Mouse (Mus musculus) neural tube, embryonic 13.5 days (tissue): ENCODE results near the gene Slc2a13. TPM values are rescaled to one million over a fixed set of nuclear protein-coding genes. Genes with fewer than 3 reads are reported as not detected.

Source experiments
- ATAC-seq: fragments of 200-750 bp; cut with Nextera tagmentation; 2 replicates; pipeline ENCODE4 v1.8.0; 2017; ENCODE audit warnings: low read depth, mild to moderate bottlenecking, moderate TSS enrichment, moderate library complexity
- H3K27ac ChIP-seq: fragments of 300-500 bp; sonication (generic); replicated peaks from 2 replicates; pipeline ENCODE4 v1.5.1; 2015; ENCODE audit warnings: moderate library complexity, mild to moderate bottlenecking, inconsistent platforms
- H3K27me3 ChIP-seq: fragments of 300-500 bp; sonication (generic); 2 replicates; pipeline ENCODE4 v1.6.1; 2015; ENCODE audit warnings: mild to moderate bottlenecking, inconsistent platforms
- H3K36me3 ChIP-seq: fragments of 300-500 bp; sonication (generic); 2 replicates; pipeline ENCODE4 v1.6.1; 2015; ENCODE audit warnings: mild to moderate bottlenecking, inconsistent platforms
- H3K4me1 ChIP-seq: fragments of 300-500 bp; sonication (generic); replicated peaks from 2 replicates; pipeline ENCODE4 v1.6.1; 2015; ENCODE audit warnings: inconsistent platforms
- H3K4me2 ChIP-seq: fragments of 300-500 bp; sonication (generic); 2 replicates; pipeline ENCODE4 v1.6.1; 2015; ENCODE audit warnings: inconsistent platforms, mild to moderate bottlenecking, moderate library complexity
- H3K4me3 ChIP-seq: fragments of 300-500 bp; sonication (generic); 2 replicates; pipeline ENCODE4 v1.5.1; 2015; ENCODE audit warnings: mild to moderate bottlenecking, inconsistent platforms
- H3K9ac ChIP-seq: fragments of 300-500 bp; sonication (generic); 2 replicates; pipeline ENCODE4 v1.6.1; 2015; ENCODE audit warnings: moderate library complexity, mild to moderate bottlenecking, inconsistent platforms
- H3K9me3 ChIP-seq: fragments of 300-500 bp; sonication (generic); 2 replicates; pipeline ENCODE4 v1.6.1; 2016; ENCODE audit warnings: inconsistent platforms
- WGBS: fragments of 180-500 bp; shearing (Covaris S2); methylation state at CpG from one replicate; pipeline ENCODE4 v1.1.7; 2015; 5-methylcytosine and 5-hydroxymethylcytosine counted together
- polyA plus RNA-seq: library from polyadenylated mRNA; unstranded; fragments of >200 nt; fragmentation: Nextera tagmentation; extraction: Ambion mirVana; gene quantifications from 2 replicates; pipeline ENCODE4 v1.2.1, GENCODE M21; 2015

Slc2a13 gene
- polyA plus RNA-seq, 1 experiment from 2014 or later = 2.1 TPM

DNA sequence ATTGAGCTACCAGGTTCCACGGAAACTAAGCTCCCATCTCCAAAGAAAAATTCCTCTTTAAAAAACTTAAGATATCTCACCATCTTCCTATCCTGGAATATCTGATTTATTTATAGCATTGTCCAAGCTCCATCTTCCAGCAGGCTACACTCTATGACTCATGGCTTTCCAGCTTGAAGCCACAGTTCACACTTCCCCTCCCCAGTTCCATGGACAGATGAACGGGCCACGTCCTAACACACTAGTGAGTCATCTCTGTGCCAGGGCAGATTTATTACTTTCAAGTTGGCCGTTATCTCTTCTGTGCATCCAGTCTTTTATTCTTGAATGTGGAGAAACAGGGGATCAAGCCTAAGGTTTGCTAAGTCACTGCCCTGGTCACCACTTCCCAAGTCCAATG, 78.0 kb downstream of the Slc2a13 start:
- 81% methylated on average over 4 of the region's 4 CpGs for WGBS
- no peak overlapping the region for H3K27ac ChIP-seq
- H3K4me3 ChIP-seq = no peak overlapping the region
- no peak overlapping the region for H3K9ac ChIP-seq
- ATAC-seq = no peak
- 0 out of 2 replicates have a peak, but pooled peaks cover 4% of the 10 kb centered on the region for H3K4me1 ChIP-seq
- H3K27me3 ChIP-seq = no peaks in the 10 kb centered on the region
- no peaks in the 10 kb centered on the region for H3K9me3 ChIP-seq
- H3K36me3 ChIP-seq = no peaks in the 10 kb centered on the region
- no peak overlapping the region for H3K4me2 ChIP-seq

DNA sequence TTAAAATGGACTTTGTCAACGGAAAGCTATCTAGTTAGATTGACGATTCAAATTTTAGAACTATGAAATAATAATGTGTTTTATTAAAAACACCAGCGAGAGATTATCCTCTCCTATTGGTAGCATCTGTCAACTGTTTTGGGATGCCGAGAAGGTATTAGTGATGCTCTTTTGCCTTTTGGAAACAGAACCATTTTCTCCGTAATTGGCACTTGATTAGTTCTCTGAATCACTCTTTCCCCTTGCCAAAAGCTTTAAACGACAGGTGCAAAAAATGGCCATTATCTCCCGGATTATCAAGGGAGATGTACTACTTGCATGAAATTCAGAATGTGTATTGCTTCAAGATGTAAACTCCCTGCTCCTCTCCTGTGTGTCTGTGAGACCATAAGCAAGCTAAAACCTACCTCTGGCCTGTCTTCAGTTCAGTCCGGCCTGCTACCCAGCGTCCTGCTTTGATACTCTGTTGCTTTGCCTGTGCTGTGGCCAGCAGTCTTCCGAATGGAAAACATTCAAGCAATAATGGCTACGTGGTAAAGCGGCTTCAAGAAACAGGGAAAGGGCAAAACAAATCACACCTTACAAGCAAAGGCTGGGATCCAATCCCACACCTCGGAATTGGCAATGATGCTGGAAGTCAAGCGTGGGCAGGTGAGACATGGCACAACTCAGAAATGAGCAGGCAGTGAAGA, 93.0 kb downstream of the Slc2a13 start:
- no peak overlapping the region for H3K4me3 ChIP-seq
- no peak overlapping the region for H3K9ac ChIP-seq
- H3K4me1 ChIP-seq = no peaks in the 10 kb centered on the region
- H3K9me3 ChIP-seq = peaks cover 10% of the 10 kb centered on the region
- H3K36me3 ChIP-seq = no peaks in the 10 kb centered on the region
- H3K27ac ChIP-seq = no peak overlapping the region
- H3K27me3 ChIP-seq = no peaks in the 10 kb centered on the region
- 93% methylated on average over 14 of the region's 14 CpGs for WGBS
- no peak for ATAC-seq
- no peak overlapping the region for H3K4me2 ChIP-seq

DNA sequence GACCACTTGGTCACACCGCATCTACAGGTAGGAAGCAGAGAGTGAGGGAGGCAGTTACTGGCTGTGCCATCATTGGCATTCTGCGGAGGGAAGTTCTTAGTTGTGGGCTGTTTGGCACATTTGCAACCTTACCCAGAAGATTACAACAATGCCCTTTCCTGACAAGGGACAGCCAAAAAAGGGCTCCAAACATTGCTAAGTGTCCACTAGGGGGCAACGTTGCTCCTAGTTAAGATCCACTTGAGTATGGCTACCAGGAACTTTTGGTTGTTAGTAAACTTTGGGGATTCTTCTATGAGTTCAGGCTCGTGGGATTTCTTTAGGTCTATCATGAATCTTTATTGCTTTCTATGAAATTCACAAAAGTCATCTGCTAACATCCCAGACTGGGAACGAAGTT, 95.3 kb downstream of the Slc2a13 start:
- 41% methylated on average over 5 of the region's 5 CpGs for WGBS

DNA sequence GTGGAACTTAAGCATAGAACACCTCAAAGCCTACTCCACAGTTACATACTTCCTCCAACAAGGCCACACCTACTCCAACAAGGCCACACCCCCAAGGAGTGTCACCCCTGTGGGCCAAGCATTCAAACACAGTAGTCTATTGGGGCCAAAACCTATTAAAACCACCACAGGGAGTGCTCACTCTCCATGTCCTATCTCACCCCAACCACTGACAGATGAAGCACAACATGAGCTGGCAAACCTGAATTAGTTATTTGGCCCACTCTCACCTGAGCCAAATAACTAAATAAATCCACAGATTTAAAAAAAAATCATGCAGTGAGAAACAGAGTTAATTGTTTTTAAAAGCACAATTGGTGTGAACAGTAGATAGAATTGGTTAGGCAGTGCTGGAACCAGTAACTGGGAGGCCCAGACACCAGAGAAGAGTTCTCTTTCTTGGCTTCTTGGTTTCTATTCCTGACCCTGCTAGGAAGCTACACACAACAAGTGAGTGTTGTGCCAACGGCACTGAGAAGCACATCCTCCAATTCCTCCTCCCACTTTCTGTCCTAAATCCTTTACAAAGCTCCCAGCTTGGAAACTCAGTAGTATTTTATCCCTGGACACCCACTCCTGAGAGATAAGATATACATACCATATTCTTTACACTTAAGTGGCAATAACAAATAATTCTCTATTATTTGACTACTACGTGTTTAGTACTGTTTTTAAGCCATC, 99.2 kb downstream of the Slc2a13 start:
- no peak for ATAC-seq
- Histone ChIP-seq H3K4me2 (no peak overlapping the region), H3K27me3 (no peaks in the 10 kb centered on the region), H3K27ac (no peak overlapping the region), H3K4me1 (no peaks in the 10 kb centered on the region), H3K9me3 (peaks cover 21% of the 10 kb centered on the region), H3K9ac (no peak overlapping the region), H3K4me3 (no peak overlapping the region), H3K36me3 (no peaks in the 10 kb centered on the region)
- WGBS = 86% methylated on average over 2 of the region's 2 CpGs

More for the DNA sequence above, 95.3 kb downstream of the Slc2a13 start:
- H3K36me3 ChIP-seq = no peaks in the 10 kb centered on the region
- no peak overlapping the region for H3K9ac ChIP-seq
- no peaks in the 10 kb centered on the region for H3K4me1 ChIP-seq
- H3K27me3 ChIP-seq = no peaks in the 10 kb centered on the region
- no peak overlapping the region for H3K27ac ChIP-seq
- no peak for ATAC-seq
- no peak overlapping the region for H3K4me3 ChIP-seq
- H3K9me3 ChIP-seq = peaks cover 19% of the 10 kb centered on the region; the same call in 1 of the 2 replicates
- no peak overlapping the region for H3K4me2 ChIP-seq

DNA sequence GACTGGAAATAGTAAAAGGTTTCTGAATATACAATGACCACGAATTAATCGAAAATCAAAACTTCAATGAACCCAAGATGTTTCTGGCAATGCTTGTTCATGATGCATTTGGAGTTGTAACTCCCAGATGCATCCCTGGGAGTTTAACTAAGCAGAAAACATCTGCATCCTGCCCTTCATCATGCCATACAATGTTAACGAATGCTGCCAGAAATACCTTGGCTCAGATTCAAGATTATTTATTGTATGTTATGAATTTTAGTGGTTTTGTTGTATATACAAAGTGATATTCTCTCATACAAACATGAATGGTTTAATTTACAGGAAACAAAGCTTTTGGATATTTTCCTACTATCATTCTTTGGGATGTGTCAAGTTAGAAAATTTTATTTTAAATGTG, 107.7 kb downstream of the Slc2a13 start:
- no peaks in the 10 kb centered on the region for H3K9me3 ChIP-seq
- H3K4me1 ChIP-seq = peaks cover 13% of the 10 kb centered on the region; the same call in 1 of the 2 replicates
- H3K4me2 ChIP-seq = no peak overlapping the region
- 83% methylated on average over 3 of the region's 3 CpGs for WGBS
- H3K27me3 ChIP-seq = no peaks in the 10 kb centered on the region
- ATAC-seq = no peak
- H3K27ac ChIP-seq = no peak overlapping the region
- no peaks in the 10 kb centered on the region for H3K36me3 ChIP-seq
- no peak overlapping the region for H3K4me3 ChIP-seq
- no peak overlapping the region for H3K9ac ChIP-seq

DNA sequence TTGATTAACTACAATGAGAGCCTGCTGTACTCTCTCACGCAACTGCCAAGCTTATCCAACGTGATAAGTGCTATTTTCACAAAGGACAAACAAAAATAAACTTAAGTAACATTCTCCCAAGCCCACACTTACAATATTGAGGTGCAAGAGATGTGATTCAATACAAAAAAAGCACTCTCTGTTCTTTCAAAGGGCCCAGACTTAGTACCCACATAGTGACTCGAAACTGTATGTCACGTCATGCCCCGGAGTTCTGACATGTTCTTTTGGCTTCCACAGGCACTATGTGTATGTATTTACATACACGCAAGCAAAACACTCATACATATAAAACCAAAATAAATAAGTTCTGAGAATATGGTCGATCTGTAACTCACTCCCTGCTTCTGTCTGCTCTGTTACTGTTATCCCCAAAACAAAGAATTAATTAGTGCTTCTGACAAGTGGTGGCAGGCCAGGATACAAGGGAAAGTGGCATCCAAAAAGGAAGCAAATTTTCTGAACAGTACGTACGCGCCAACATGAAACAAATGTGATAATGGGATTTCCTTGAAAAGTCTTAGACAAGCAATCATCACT, 109.1 kb downstream of the Slc2a13 start:
- Histone ChIP-seq H3K27ac (no peak overlapping the region), H3K4me3 (no peak overlapping the region), H3K4me2 (no peak overlapping the region), H3K27me3 (no peaks in the 10 kb centered on the region), H3K9me3 (no peaks in the 10 kb centered on the region), H3K36me3 (no peaks in the 10 kb centered on the region), H3K9ac (no peak overlapping the region), H3K4me1 (peaks cover 13% of the 10 kb centered on the region; the same call in 1 of the 2 replicates)
- no peak for ATAC-seq
- 93% methylated on average over 10 of the region's 10 CpGs for WGBS

DNA sequence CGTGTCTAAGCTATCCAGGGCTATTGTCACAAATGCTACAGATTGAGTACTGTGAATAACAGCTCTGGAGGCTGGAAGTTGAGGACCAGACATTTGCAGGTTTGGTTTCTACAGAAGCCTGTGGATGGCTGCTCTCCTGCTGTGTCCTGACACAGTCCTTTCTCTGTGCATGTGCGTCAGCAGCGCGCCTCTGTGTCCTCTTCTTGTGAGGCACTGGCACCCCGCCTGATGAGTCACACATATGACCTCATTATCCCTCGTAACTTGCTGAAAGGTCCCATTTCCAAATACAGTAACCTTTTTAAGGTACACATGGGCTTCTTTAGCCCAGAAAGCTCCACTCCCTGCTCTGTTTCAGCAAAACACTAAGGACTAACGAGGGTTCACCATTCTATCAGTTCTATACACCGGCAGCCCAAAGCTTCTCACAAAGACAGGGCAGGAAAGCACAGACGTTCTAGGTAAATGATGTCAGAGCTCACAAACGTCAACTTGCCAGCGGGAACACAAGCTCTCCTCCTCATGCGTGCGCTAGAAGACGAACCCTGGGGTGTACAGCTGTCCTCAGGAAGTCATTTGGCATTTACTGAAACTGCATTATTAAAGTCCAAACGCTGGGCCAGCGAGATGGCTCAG, 109.9 kb downstream of the Slc2a13 start:
- no peaks in the 10 kb centered on the region for H3K9me3 ChIP-seq
- H3K36me3 ChIP-seq = no peaks in the 10 kb centered on the region
- WGBS = 71% methylated on average over 16 of the region's 16 CpGs
- no peak for ATAC-seq
- no peak overlapping the region for H3K4me2 ChIP-seq
- no peak overlapping the region for H3K27ac ChIP-seq
- no peak overlapping the region for H3K9ac ChIP-seq
- H3K4me1 ChIP-seq = peaks cover 13% of the 10 kb centered on the region; the same call in 1 of the 2 replicates
- H3K4me3 ChIP-seq = no peak overlapping the region
- no peaks in the 10 kb centered on the region for H3K27me3 ChIP-seq

DNA sequence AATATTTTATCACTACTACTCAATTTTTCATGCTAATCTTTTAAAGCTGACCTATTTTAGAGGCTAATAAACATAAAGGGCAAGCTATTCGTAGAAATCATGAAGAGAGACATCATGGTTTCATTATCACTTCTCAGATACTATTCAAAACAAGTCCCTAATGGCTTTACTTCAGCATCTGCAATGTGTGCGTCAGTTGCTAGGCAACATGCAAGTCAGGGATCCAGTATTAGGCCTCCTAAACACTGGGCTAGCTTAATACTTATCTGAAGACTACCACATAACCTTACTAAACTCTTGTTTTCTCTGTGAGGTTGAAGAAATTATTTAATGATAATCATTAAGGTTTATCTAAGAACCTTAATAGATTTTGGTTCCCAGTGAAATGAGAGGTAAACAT, 111.1 kb downstream of the Slc2a13 start:
- Histone ChIP-seq H3K27ac (no peak overlapping the region), H3K9me3 (no peaks in the 10 kb centered on the region), H3K36me3 (no peaks in the 10 kb centered on the region), H3K4me2 (no peak overlapping the region), H3K9ac (no peak overlapping the region), H3K27me3 (no peaks in the 10 kb centered on the region), H3K4me3 (no peak overlapping the region), H3K4me1 (peaks cover 13% of the 10 kb centered on the region; the same call in 1 of the 2 replicates)
- no peak for ATAC-seq
- 40% methylated on average over 2 of the region's 2 CpGs for WGBS

DNA sequence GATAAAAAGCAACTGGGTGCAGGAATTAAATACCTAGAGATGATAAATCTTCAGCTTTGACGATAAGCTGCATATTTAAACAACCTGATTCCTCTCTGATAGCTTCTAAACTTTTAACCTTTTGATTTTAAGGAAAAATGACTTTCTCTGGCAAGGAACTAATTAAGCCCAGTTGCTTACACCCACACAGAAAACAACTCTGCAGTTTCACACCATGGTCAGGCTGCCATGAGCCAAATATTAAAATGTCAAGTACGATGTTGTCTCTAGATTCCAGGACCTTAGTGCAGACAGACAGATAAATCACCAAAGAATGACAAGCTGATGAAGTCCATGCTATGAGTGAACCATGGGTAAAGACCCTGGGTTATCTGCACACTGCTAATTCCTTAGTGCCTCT, 115.9 kb downstream of the Slc2a13 start:
- no peak for ATAC-seq
- Histone ChIP-seq H3K27ac (no peak overlapping the region), H3K9ac (no peak overlapping the region), H3K4me2 (no peak overlapping the region), H3K4me3 (no peak overlapping the region), H3K9me3 (no peaks in the 10 kb centered on the region), H3K27me3 (no peaks in the 10 kb centered on the region), H3K36me3 (no peaks in the 10 kb centered on the region), H3K4me1 (0 out of 2 replicates have a peak, but pooled peaks cover 3% of the 10 kb centered on the region)
- WGBS = 84% methylated on average over 2 of the region's 2 CpGs

DNA sequence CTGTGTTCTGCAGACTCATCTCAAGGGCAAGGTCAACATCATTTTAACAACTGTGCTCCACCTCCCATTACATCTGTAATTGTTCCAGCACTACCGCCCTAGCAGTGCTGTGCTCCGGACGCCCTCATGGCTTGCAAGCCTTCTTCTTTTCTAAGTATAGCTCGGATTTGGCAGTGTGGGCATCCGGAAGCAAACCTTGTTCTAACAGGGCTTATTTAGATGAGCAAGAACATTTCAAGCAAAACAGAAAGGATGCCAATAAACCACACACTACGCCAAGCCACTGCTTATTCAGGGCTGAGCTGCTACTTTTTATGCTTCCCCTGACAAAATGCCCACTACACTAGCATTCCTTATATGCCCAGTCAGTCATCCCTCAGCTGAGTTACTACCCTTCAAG, 127.7 kb downstream of the Slc2a13 start:
- 84% methylated on average over 6 of the region's 6 CpGs for WGBS
- ATAC-seq = no peak

DNA sequence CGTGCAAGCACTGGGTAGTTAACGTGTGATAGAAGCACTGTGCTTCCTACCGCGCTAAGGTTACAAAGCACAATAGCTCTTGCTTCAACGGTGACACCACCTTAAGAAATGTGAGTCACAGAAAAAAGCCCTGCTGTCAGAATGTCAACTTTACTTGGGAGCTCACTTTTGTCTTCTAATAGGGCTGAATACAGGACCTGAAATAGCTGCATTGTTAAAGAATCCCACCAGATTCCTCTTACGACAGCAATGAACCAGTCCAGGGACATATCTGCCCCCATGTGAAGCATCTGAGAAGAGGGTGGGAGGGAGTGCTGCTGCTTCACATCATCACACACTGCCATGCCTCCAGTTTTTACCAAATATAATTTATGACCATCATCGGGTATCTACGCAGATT, 129.6 kb downstream of the Slc2a13 start:
- H3K27ac ChIP-seq = no peak overlapping the region
- no peaks in the 10 kb centered on the region for H3K4me1 ChIP-seq
- ATAC-seq = no peak
- H3K4me2 ChIP-seq = no peak overlapping the region
- no peaks in the 10 kb centered on the region for H3K9me3 ChIP-seq
- no peak overlapping the region for H3K4me3 ChIP-seq
- WGBS = 65% methylated on average over 8 of the region's 8 CpGs
- no peaks in the 10 kb centered on the region for H3K36me3 ChIP-seq
- no peak overlapping the region for H3K9ac ChIP-seq
- H3K27me3 ChIP-seq = no peaks in the 10 kb centered on the region

More for the DNA sequence above, 127.7 kb downstream of the Slc2a13 start:
- Histone ChIP-seq H3K9ac (no peak overlapping the region), H3K27ac (no peak overlapping the region), H3K9me3 (peaks cover 3% of the 10 kb centered on the region; the same call in 1 of the 2 replicates), H3K27me3 (no peaks in the 10 kb centered on the region), H3K4me2 (no peak overlapping the region), H3K4me1 (no peaks in the 10 kb centered on the region), H3K36me3 (no peaks in the 10 kb centered on the region), H3K4me3 (no peak overlapping the region)

DNA sequence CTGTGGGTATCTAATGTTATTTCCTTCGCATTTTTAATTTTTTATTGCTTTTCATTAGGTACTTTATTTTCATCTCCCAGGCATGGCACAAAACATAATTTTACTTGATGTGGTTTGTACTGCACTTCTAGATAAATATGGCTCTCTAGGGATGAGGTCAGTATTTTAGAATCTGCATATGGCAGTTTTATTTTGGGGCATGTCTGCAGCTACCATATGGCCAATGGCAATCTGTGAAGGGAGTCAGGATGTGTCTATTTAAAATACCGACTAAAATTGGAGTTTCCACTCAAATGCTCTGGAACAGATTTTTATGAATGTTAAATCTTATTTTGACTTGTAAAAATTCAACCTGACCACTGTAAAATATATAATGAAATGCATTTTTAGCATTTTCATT, 133.2 kb downstream of the Slc2a13 start:
- ATAC-seq = no peak
- WGBS = 49% methylated on average over 2 of the region's 2 CpGs
- Histone ChIP-seq H3K9ac (no peak overlapping the region), H3K4me2 (no peak overlapping the region), H3K9me3 (no peaks in the 10 kb centered on the region), H3K27ac (no peak overlapping the region), H3K4me3 (no peak overlapping the region), H3K36me3 (no peaks in the 10 kb centered on the region), H3K4me1 (no peaks in the 10 kb centered on the region), H3K27me3 (no peaks in the 10 kb centered on the region)
